Mouse (Mus musculus): ENCODE measurements around the gene Cars2.

DNA sequence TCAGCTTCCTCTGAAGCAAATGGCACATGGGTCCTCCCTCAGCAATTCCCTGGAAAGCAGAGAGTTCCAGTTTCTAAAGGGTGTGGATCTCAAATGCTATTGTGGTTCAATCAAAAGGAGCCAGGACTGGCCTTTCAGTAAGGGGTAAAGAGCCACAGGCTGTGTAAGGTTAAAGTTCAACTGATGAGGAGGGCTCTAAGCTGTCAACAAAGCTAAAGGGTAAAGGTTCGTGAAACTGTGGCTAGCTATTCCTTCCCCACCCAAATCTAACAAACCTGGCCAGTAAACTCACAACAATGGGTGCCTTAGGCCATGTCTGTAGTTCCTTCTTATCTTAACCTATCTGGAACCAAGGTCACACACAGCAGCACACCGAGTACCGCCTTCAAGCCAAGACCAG, 68.7 kb downstream of the Cars2 start:
- TF ChIP-seq POLR2A (IDR thresholded peaks at IDR 0.05; ENCODE audit: low read depth, low read length) (no peak), POLR2AphosphoS2 (IDR thresholded peaks at IDR 0.05; ENCODE audit: low read depth, low read length) (no peak), EP300 (IDR thresholded peaks at IDR 0.05; ENCODE audit: low read length) (no peak), MEF2A (IDR thresholded peaks at IDR 0.05; ENCODE audit: borderline replicate concordance, low read depth, low read length) (no peak), JUN (IDR thresholded peaks at IDR 0.05; ENCODE audit: insufficient read depth, low read depth, low read length) (no peak), CTCF (conservative IDR thresholded peaks at IDR 0.05 in 1 of 2, IDR thresholded peaks at IDR 0.05 in 1 of 2; ENCODE audit: low read depth in 2 of 2, low read length in 2 of 2) (no peak), UBTF (IDR thresholded peaks at IDR 0.05; ENCODE audit: low read depth, low read length) (no peak), NELFE (IDR thresholded peaks at IDR 0.05; ENCODE audit: low read depth, low read length) (no peak), PAX5 (IDR thresholded peaks at IDR 0.05; ENCODE audit: low read length) (no peak), CHD1 (IDR thresholded peaks at IDR 0.05; ENCODE audit: low read depth, low read length) (no peak), RAD21 (IDR thresholded peaks at IDR 0.05; ENCODE audit: low read depth, low read length) (no peak)

All from CH12.LX (cell line).